Mouse (Mus musculus): ENCODE data around the gene P2rx5. TPM values are rescaled to one million over a fixed set of nuclear protein-coding genes. Genes with fewer than 3 reads are reported as not detected.

P2rx5 gene
- total and polyA plus RNA-seq, 3 experiments, result 0.04 to 0.25 TPM; not detected in 1

GRCm38 (mm10) chr11:73187231-73187630 is 27.0 kb downstream of the P2rx5 start:
- Histone ChIP-seq H3K79me2 (ENCODE audit: control insufficient read depth, insufficient read depth, low read length, poor library complexity) (no peaks in the 10 kb centered on the region), H3K9ac (ENCODE audit: control insufficient read depth, low read depth, low read length, poor library complexity, severe bottlenecking) (no peak overlapping the region), H3K9me3 (replicated peaks; ENCODE audit: insufficient read depth, low read length) (no peaks in the 10 kb centered on the region), H3K36me3 (ENCODE audit: control insufficient read depth in 1 of 2, insufficient read depth in 2 of 2, low read length in 2 of 2) (no peaks in the 10 kb centered on the region), H3K4me3 (ENCODE audit: control insufficient read depth in 1 of 2, insufficient read depth in 1 of 2, low read depth in 2 of 2, low read length in 2 of 2) (no peak overlapping the region), H3K27ac (ENCODE audit: control insufficient read depth, low read depth, low read length) (no peak overlapping the region), H3K27me3 (ENCODE audit: control insufficient read depth in 1 of 2, insufficient read depth in 2 of 2, low read length in 2 of 2) (no peaks in the 10 kb centered on the region), H3K4me1 (ENCODE audit: control insufficient read depth in 1 of 2, insufficient read depth in 2 of 2, low read length in 2 of 2) (no peaks in the 10 kb centered on the region)
- TF ChIP-seq MYC (IDR thresholded peaks at IDR 0.05; ENCODE audit: low read depth, low read length) (no peak), MYB (IDR thresholded peaks at IDR 0.05; ENCODE audit: low read depth, low read length) (no peak), UBTF (IDR thresholded peaks at IDR 0.05; ENCODE audit: borderline replicate concordance, insufficient read depth, low read depth, low read length) (no peak), NRF1 (IDR thresholded peaks at IDR 0.05; ENCODE audit: insufficient read depth, low read depth, low read length, poor library complexity, severe bottlenecking) (no peak), POLR2AphosphoS2 (IDR thresholded peaks at IDR 0.05; ENCODE audit: low read length) (no peak), TCF12 (IDR thresholded peaks at IDR 0.05; ENCODE audit: low read depth, low read length) (no peak), MXI1 (IDR thresholded peaks at IDR 0.05; ENCODE audit: low read depth, low read length) (no peak), RAD21 (IDR thresholded peaks at IDR 0.05; ENCODE audit: low read depth, low read length) (no peak), CTCF (IDR thresholded peaks at IDR 0.05 in 2 of 3, conservative IDR thresholded peaks at IDR 0.05 in 1 of 3; ENCODE audit: control insufficient read depth in 1 of 3, insufficient read depth in 1 of 3, low read depth in 2 of 3, low read length in 3 of 3, poor library complexity in 1 of 3, severe bottlenecking in 1 of 3) (no peak), SIN3A (IDR thresholded peaks at IDR 0.05; ENCODE audit: low read length) (no peak), MAZ (IDR thresholded peaks at IDR 0.05; ENCODE audit: low read depth, low read length) (no peak), POLR2AphosphoS5 (IDR thresholded peaks at IDR 0.05; ENCODE audit: borderline replicate concordance, low read depth, low read length) (no peak), MAFK (IDR thresholded peaks at IDR 0.05; ENCODE audit: borderline replicate concordance, low read depth, low read length) (no peak)
- DNase-seq (ENCODE audit: low read depth, low spot score), result no peak

GRCm38 (mm10) chr11:73193047-73193446 is 32.8 kb downstream of the P2rx5 start:
- Histone ChIP-seq H3K4me3 (ENCODE audit: control insufficient read depth in 1 of 2, insufficient read depth in 1 of 2, low read depth in 2 of 2, low read length in 2 of 2) (no peak overlapping the region), H3K36me3 (ENCODE audit: control insufficient read depth in 1 of 2, insufficient read depth in 2 of 2, low read length in 2 of 2) (no peaks in the 10 kb centered on the region)
- DNase-seq (ENCODE audit: low read depth, low spot score), result no peak

More at GRCm38 (mm10) chr11:73193047-73193446, 32.8 kb downstream of the P2rx5 start:
- no peaks in the 10 kb centered on the region for H3K79me2 ChIP-seq (ENCODE audit: control insufficient read depth, insufficient read depth, low read length, poor library complexity)
- TF ChIP-seq MYC (IDR thresholded peaks at IDR 0.05; ENCODE audit: low read depth, low read length) (no peak), BHLHE40 (IDR thresholded peaks at IDR 0.05; ENCODE audit: borderline replicate concordance, low read depth, low read length) (no peak), RCOR1 (IDR thresholded peaks at IDR 0.05; ENCODE audit: low read depth, low read length) (no peak), GATA1 (IDR thresholded peaks at IDR 0.05; ENCODE audit: low read depth, low read length) (no peak), MAX (IDR thresholded peaks at IDR 0.05; ENCODE audit: low read length) (no peak), ZNF384 (IDR thresholded peaks at IDR 0.05; ENCODE audit: low read depth, low read length) (0 out of 2 replicates have a peak, but pooled peaks have one; percentile 32)
- no peak overlapping the region for H3K9ac ChIP-seq (ENCODE audit: control insufficient read depth, low read depth, low read length, poor library complexity, severe bottlenecking)
- 0 out of 4 replicates have a peak, but pooled peaks cover 0 to 1% of the 10 kb centered on the region in 2 experiments for H3K4me1 ChIP-seq (ENCODE audit: control insufficient read depth in 1 of 2, insufficient read depth in 2 of 2, low read length in 2 of 2)
- H3K27me3 ChIP-seq (ENCODE audit: control insufficient read depth in 1 of 2, insufficient read depth in 2 of 2, low read length in 2 of 2), result no peaks in the 10 kb centered on the region
- no peaks in the 10 kb centered on the region for H3K9me3 ChIP-seq (replicated peaks; ENCODE audit: insufficient read depth, low read length)
- no peak overlapping the region for H3K27ac ChIP-seq (ENCODE audit: control insufficient read depth, low read depth, low read length)

Measured in MEL (cell line).